Mouse (Mus musculus): ENCODE measurements around the gene Atxn10.

- no peak for TF ChIP-seq POLR2A (IDR thresholded peaks at IDR 0.05; ENCODE audit: insufficient read depth, low read length)
- no peak for TF ChIP-seq CTCF (IDR thresholded peaks at IDR 0.05; ENCODE audit: low read depth, low read length)
- TF ChIP-seq EP300 (IDR thresholded peaks at IDR 0.05; ENCODE audit: insufficient read depth, low read depth, low read length), result no peak
Measured at GRCm38 (mm10) chr15:85366938-85367337, 30.9 kb downstream of the Atxn10 start.
